Mouse (Mus musculus) v-Abl transformed pro-B cells (cell line): Measurements from ENCODE around the gene Clip1.

ENCODE experiments used
- in situ Hi-C, 2 experiments: fragments of 400-800 bp; cut with MboI; formaldehyde crosslinking; loops; one replicate each; pipeline ENCODE4 v1.15.1; 2025; ENCODE audit not compliant: unreplicated experiment in 2 of 2

Gene Clip1

DNA sequence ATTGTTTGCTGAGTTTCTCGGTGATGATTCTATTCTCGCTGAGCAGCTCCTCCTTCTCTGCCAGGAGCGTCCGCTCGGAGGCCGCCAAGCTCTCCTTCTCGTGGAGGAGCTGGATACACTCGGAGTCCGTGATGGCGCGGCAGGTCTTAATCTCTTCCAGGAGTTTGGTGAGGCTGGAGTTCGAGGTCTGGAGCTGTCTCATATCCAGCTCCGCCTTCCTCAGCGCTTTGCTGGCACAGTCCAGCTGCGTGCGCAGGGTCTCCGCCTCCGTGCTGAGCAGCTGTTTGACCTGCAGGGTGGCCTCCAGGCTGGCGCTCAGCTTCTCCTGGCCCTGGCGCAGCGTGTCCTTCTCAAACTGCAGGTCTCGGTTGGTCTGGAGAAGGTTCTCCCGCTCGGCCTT, 70.2 kb downstream of the Clip1 start:
- in situ Hi-C loops: loop anchor here (5.0 to 10.0 kb wide), 4 partner anchors 172 to 372 kb away; no protein-coding TSS in a partner anchor

DNA sequence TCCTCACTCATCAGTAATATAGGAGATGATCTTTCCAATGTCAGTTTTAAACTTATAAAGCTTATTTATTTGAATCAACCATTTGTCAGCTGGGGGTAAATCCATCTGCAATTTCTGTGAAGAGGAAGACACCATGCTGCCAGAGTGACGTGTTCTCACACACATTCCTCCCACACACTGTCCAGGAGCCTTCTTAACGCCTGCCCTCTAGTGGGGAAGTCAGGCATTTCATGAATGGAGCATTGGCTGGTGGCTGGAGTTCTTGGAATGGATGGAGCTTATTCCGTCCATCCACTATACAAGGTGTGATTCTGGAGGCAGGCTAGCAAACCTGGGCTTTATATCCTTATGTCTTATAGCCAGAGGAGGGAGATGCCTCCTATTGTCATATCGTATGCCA, 74.6 kb downstream of the Clip1 start:
- in situ Hi-C loops: loop anchor here (5.0 to 10.0 kb wide), 5 partner anchors 168 to 368 kb away; no protein-coding TSS in a partner anchor

DNA sequence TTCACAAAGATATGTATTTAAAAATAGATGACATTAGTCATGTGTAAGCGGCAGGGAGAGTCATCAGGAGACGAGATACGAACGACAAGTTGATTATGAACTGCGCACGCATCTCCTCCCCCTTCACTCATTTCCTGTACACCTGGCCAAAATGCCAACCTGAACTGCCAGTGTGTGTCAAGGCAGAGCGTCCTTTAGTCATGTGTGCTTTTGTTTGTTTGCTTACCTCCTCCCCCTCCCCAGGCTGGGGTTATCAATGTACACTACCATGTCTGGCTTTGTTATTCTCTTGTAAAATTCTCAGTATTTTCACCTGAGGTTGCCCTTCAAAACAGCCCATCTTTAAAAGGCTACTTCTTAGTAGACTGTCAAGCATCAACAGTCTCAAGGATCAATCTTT, 75.0 kb downstream of the Clip1 start:
- in situ Hi-C loops: loop anchor here (5.0 to 10.0 kb wide), 2 partner anchors 242 to 325 kb away; no protein-coding TSS in a partner anchor

DNA sequence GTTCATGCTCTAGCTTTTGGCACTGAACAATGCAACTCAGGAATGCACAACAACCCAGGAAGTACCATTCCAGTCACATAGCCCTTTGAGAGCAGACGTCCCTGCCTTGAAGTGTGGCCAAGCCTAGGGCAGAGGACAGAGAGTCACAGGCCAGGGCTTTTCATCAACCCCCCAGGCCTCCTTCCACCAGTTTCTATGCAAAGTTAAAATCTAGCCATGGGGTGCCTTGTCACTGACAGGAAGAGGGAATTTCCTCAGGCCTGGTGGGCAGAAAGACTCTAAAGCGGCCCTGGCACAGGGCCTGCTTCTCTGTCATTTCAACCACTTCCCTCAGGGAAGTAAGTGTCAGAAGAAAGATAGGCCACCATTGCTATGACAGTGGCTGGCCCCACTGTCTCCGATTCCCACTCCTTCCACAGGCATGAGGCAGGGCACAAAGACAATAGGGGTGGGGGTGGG, 77.2 kb downstream of the Clip1 start:
- in situ Hi-C loops: loop anchor here (5.0 to 10.0 kb wide), 2 partner anchors 240 to 322 kb away; no protein-coding TSS in a partner anchor

DNA sequence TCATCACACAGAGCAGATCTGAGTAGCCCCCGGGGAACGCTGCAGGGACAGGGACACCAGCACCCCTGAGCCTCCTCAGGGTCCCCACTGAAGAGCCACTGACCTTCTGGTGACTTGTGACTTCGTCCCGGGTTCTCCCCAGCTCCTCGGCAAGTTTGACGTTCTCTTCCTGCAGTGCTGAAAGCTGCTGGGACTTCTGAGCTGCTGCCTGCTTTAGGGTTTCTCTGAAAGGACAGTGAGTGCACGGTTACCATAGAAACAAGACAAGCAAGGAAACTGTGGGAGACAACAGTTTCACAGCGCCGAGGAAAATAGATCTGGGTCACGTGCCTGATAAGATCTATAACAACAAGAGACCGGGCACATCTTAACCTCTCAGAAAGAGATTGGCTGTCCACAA, 80.9 kb downstream of the Clip1 start:
- in situ Hi-C loops: loop anchor here in 1 of 2 experiments (10.0 kb wide), 1 partner anchor 319 kb away; no protein-coding TSS in a partner anchor

DNA sequence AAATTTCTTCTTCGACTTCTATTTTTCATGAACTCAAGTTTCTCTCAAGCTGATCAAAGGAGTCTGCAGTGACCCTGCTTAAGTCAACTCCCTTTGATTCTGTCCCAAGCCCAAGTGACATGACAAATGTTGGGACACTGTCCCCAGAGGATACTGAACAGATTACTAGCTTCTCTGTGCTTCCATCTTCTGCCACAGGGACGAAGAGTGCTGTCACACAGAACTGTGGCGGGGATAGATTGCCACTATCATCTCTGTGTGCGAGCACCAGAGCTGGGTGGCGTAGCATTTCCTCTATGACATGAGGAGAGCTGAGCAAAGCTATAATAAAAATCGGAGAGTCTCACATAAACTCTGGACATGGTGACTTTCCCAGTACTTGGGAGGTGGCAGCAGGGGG, 82.2 kb downstream of the Clip1 start:
- in situ Hi-C loops: loop anchor here in 1 of 2 experiments (10.0 kb wide), 1 partner anchor 317 kb away; no protein-coding TSS in a partner anchor

DNA sequence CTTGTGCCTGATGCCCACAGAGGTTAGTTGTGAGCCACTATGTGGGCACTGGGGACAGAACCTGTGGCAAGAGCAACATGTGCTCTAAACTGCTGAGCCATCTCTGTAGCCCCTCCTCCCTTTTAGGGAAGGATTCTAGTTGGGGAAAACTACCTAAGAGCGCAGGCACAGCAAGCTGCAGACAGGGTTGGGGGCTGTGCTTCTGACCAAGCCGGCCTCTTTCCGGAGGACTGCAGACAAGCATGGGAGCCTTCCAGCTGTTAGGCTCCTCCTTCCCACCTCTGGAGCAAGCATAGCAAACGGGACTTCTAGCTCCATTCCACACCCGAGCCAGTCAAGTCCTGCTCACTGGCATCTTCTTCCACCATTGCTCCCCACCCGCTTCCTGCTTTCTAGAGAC, 85.1 kb downstream of the Clip1 start:
- in situ Hi-C loops: loop anchor here in 1 of 2 experiments (25.0 kb wide), 1 partner anchor 512 kb away; no protein-coding TSS in a partner anchor

DNA sequence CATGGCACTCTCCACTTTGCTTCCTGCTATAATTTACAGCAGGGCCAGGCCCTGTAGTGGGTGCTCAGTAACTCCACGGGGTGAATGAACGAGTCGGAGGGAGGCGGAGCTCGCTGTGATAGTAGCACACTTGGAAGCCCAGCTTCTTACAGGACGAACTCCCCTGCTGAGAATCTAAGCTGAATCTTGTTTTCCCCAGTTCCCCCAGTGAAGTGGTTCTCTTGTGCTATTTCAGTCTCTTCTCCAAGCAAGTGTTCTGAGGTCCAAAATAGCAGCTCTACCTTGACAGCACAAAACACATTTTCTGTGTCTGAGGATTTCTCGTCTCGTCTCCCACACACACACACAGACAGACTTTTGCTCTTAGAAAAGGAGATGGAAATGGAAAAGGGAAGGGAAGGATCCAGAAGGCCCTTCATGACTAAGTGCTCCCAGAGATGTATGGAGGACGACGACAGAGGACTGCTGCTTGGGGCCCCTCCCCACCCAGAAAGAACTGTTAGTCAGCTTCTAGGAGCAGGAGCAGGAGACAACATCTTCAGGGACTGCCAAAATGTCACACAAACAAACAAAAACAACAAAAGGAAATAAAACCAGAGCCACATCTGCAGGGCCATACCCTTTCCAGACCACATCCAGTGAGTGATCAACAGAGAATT, 90.7 kb downstream of the Clip1 start:
- in situ Hi-C loops: loop anchor here in 1 of 2 experiments (25.0 kb wide), 1 partner anchor 506 kb away; no protein-coding TSS in a partner anchor

DNA sequence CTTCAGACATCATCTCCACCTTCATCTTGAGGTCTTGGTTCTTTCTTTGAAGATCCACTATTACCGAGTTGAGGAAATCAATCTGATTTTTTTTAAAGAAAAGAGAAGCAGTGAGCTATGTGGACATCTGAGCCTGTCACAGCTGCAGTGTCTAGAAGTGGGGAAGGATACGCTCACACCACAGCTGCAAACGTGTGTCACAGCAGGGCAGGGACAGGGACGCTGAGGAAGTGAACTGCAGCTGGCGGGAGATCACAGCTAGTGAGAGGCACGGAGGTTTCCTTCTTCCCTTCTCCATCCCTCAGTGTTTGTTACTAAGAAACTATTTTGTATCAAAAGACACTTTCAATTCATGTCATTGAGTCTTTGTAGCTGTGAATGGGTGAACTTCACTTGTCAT, 104.4 kb downstream of the Clip1 start:
- in situ Hi-C loops: loop anchor here in 1 of 2 experiments (25.0 kb wide), 1 partner anchor 493 kb away; no protein-coding TSS in a partner anchor

DNA sequence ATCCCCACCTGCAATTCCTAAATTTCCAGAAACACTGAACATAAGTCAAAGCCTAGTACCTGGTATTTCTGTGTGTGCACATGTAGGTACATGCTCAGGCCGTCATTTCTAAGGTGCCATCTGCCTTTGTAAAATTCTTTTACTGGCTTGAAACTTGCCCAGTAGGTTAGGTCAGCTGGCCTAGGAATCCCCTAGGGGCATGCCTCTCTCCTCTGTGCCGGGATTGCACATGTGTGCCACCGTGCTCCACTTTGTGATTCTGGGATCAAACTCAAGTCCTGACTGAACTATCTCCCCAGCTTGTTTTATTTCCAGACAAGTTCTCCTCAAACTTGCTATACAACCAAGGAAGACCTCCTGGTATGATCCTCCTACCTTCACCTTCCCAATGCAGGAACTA, 107.7 kb downstream of the Clip1 start:
- in situ Hi-C loops: loop anchor here in 1 of 2 experiments (25.0 kb wide), 1 partner anchor 489 kb away; no protein-coding TSS in a partner anchor

DNA sequence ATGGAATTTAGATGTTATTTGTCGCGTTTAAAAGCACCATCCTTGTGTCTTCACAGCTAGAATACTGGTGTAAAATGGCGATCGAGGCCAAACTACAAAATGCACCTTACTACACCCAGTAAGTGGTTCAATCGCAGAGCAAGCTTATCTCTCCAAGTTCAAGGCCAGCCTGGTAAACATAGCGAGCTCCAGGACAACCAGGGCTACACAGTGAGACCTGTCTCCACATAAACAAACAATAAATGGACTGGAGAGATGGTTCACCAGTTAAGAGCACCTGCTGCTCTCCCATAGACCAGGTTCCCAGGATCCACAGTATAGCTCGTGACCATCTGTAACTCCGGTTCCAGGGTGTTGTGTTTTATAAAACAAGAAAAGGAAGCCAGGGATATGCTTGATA, 111.1 kb downstream of the Clip1 start:
- in situ Hi-C loops: no loop called here

DNA sequence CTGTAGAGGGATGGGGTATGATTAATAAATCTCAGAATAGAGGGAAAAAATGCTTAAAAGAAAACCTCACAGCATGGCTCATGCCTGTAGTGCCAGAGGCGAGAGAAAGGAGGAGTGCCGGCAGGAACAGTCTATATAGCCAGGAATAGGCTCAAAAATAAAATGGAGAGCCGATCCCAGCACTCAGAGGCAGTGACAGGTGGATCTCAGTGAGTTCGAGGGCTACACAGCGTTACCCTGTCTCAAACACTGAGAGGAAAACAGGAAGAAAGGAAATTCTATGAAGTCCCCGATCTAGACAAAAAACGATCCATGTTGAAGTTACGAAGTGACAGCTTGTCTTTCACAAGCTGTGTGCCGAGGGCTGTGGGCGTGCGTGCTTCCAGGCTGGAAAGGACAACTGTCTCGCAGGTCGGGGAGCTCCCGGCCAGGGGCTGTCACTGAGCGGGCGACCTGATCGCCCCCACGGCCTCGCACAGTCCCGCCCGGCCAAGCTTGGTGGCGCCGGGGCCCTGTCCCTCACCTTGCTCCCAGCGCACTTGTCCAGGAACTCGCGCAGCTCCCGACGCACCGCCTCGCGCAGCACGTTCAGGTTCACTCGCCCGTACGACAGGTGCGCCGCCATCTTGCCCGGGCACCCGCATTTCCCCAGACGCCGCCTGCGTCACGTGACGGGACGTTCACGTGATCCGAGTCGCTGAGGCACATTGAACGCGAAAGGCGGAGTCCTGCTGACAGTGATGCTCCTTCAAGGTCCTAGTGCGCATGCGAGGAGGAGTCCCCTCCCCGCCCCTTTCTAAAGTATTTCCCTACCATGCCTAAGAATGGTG, 111.8 kb downstream of the Clip1 start, which contains the start of gene Vps33a:
TSS of gene Vps33a (minus strand) at position 682 of the 830 bp plus-strand sequence.
- in situ Hi-C loops: no loop called here

DNA sequence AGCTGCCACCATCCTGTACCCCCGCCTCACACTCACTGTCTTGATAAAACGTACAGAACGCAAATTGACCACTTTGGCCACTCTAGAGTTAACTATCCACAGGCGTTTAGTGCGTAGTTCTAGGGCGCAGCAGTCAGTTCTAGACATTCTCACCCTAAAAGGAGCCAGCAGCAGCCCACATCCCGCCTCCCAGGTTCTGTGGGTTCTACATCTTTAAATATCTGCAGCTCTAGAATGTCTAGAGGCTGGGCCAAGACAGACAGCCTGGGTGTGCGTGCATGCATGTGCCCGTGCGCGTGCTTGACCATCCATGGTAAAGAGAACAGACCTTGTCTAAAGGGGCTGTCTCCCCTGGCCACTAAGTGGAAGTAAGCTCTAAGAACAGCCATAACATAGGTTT, 123.3 kb downstream of the Clip1 start:
- in situ Hi-C loops: no loop called here

DNA sequence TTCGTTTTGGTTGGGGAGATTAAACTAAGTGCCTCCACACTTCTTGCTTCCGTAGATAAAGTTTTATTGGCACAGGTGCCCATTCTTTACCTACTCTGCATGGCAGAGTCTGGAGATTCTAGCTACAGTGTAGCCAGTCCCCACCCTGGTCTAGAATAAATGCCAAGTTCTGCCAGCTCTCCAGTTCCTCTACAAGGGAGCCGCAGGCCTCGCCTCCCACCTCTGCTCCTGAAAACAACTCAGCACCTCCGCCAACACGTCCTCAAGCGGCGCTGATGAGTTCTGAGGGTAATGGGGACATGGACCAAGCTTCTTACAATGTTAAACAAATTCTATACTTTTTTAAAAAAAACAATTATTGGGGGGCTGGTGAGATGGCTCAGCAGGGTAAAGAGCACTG, 124.8 kb downstream of the Clip1 start:
- in situ Hi-C loops: no loop called here

DNA sequence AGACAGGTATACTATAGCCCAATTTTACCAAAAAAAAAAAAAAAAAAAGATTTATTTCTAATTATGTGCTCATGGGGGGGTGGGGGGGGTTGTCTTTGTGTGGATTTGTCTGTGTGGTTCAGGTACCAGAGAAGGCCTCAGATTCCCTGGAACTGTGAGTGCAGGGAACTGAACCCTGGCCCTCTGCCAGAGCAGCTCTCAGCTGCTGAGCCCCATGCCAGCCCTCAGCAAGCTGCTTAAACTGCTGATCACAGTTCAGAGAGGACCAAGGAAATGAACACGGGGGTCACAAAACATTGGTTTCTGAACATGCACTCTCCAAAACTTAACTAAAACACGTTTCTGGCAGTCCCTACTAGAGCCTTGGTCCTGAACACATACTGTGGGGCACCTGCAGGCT, 128.0 kb downstream of the Clip1 start:
- in situ Hi-C loops: no loop called here

DNA sequence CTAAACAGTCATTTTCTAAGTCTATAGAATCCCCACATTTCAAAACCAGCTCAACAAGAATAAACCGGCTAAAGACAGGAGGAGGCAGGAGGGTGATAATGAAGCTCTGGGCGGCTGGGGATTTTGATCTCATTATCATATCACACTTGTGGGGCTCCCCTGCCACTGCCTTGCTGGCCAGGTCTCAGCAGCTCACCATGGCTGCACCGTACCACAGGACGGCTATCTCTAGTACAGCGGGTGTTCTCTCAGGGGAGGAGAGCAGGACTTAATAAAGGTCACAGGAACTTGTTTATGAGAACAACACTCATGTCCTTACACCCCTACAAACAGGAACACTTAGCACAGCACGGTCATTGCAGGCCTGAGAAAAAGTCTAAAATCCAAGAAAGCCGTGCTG, 128.7 kb downstream of the Clip1 start:
- in situ Hi-C loops: no loop called here

DNA sequence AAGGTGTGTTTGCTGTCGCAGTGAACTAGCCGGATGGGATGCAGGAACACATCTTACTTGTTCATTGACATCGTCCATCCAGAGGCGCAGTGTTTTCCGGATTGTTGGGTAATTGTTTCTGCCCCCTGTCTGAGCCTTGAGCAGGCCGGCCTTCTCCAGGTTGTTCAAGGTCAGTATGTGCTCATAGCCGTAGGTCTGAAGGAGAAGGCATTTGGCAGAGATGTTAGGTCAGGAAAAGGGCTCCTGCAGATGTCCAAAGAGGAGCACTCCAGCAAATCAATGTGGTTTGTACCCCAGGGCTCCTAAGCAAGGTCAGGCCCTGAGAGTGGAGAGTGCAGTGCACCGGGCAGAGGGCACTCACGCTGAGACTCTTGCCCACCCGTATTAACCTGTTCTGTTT, 150.6 kb downstream of the Clip1 start:
- in situ Hi-C loops: no loop called here

DNA sequence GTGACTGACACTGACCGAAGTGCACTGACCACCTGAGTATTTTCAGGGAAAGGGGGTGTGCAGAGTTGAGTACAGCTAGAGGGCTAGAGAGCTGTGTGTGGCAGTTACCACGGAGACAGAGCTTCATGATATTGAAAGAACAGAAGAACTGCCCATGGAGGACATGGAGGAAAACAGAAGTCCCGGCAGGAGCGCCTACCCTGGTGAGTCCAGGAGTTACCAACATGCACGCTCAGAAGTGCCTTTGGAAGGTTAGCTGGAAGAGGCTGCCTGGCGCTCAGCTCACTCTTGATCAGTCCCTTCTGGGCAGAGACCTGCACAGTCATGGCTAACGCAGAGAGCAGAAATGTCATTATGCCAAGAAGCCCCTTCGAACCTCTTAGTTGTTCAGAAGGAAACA, 154.4 kb downstream of the Clip1 start:
- in situ Hi-C loops: no loop called here

DNA sequence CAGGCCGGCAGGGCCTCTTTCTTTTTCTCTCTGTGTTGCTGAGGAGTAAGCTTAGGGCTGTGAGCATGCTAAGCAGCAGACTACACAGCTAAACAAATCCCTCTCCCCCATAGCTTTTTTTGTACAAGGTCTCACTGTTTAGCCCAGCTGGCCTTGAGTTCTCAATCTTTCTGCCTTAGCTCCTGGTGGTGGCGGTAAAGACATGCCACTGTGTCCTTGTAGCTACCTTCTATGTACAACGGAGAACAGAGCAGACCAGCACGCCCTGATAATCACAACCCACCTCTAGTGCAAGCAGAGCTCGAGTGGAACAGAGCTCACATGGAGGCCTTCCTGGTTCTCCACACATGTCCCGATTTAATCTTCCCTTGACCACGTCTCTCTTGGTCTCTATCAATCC, 155.8 kb downstream of the Clip1 start:
- in situ Hi-C loops: no loop called here
